Mouse (Mus musculus) B cell, adult 2 months (primary cell): ENCODE data around the gene Apeh.
"Not testable (repeated sequence)": the region's sequence is repeated elsewhere in the genome, so short reads cannot be mapped to it uniquely, and the experiment has no call there.

Source experiments
- DNase-seq, 2 experiments: peaks; one replicate each; pipeline ENCODE4 v3.0.0; 2022

Apeh gene

DNA sequence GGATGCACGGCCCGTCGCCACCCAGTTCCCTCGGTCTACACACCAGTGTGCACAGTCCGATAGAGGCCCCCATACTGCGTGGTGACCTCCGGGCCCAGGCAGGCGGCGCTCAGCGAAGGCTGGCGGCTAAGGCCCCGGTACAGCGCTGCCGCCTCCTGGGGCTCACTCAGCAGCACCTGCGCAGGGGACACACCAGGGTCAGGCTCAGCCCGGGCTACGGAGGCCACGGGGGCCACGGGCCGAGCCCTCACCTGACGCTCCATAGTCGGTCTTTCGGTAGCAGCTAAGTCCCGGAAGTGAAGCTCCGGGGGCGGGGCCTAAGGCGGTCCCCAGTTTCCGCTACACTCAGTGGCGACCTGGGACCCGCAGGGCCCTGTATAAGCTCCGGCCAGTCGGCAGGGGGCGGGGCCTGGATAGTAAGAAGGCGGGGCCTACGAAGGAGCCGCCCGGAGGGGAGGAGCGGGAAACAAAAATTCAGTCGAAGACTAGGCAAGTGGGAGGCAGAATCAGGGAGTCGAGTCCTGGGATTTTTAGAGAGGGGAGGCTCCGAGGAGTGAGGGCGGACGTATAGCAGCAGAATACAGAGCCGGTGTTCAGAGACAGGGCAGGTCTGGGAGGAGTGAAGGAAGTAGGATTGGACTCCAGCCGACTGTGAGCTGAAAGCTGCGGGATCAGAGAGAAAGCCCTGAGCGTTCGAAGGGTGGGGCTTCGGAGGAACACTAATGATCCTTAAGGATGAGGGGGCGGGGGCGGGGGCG, at the start of gene Apeh:
Apeh (minus strand) TSS at position 423 of the 758 bp plus-strand sequence.
- DNase-seq: peak; percentile 98

DNA sequence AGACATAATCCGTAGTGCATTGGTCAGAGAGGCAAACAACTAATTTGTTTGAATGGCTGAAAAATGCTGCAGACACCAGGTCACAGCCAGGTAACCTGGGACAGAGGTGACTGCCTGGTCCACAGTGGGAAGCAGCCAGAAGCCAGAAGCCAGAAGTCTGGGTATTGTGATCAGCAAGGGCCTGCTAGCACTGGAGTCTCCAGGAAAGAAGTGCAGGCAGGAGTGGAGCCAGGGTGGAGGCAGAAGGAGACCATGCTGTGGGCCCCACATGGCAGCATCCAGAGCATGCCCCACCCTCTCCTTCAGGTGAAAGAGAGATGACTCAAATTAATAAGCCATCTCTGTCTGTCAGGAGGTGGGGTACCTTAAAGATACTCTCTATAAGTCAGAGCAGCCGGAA, 49.1 kb upstream of the Apeh start:
- no peak for DNase-seq

GRCm38 (mm10) chr9:108141387-108141786, 47.0 kb upstream of the Apeh start:
- no peak for DNase-seq

DNA sequence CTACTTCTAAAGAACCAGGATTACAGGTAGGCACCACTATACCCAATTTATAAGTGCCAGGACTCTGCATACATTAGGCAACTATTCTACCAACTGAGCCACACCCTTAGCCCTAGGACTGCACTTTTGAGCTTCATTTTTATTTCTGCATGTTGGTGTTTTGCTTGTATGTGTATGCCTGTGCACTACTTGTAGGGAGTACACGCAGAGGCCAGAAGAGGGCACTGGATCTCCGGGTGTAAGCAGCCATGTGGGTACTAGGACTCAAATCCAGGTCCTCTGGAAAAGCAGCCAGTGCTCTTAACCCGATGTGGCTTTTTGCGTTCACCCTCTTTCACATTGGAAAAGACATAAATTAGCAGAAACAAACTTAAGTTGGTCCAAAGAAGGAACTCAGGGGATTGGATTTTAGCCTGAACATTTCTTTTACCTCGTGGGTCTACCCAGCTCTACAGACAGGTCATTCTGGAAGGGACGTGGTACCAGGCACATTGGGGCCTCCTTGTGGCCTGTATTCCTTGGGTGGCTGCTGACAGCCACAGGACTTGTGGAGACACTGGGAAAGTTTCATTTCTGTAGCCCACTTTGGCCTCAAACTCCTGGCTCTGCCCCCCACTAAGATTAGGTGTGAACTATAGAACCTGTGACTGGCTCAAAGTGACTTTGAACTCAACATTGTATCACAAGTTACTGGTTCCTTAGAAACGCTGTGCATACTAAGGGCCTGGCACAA, 45.7 kb upstream of the Apeh start:
- DNase-seq: no peak

- DNase-seq: no peak
These were observed 45.0 kb upstream of the Apeh start for GRCm38 (mm10) chr9:108139169-108139962.

- no peak for DNase-seq
These were observed 43.7 kb upstream of the Apeh start for GRCm38 (mm10) chr9:108138118-108138517.

- DNase-seq: no peak
These were observed 43.1 kb upstream of the Apeh start for GRCm38 (mm10) chr9:108137523-108137922.

DNA sequence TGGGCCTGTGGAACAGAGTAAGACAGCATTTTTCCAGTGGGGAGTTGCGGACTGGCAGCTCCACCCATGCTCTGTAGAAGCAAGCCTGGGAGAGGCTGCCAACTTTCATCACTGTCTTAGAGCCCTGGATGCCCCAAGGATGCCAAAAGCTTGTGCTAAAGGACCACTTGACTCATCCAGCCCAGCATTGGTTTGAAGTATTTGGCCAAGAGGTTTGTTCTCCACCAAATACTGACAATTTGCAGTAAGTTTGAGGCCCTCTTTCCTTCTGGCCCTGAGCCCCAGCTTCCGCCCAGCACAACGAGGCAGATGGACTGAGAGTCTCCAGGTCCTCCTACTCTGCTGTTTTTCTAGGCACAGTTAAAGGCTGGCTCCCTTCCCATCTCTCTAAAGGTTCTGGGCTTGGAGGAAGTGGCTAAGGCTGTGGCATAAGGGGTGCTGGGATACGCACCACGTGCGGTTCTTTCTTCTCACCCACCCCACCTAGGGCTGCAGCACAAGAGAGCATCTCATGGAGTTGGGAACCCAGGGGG, 42.6 kb upstream of the Apeh start:
- no peak for DNase-seq

DNA sequence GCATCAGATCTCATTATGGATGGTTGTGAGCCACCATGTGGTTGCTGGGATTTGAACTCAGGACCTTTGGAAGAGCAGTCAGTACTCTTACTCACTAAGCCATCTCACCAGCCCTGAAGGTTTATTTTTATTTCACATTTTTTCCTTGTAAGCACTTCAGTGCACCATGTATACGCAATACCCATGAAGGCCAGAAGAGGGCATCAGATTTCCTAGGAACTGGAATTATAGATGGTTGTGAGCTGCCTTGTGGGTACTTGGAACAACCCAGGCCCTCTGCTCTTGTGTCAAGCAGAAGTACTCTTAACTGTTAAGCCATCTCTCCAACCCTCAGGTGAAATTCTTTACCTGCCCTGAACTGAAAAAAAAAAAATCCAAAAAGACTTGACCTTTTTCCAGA, 41.8 kb upstream of the Apeh start:
- DNase-seq: peak; percentile 64 to 67

DNA sequence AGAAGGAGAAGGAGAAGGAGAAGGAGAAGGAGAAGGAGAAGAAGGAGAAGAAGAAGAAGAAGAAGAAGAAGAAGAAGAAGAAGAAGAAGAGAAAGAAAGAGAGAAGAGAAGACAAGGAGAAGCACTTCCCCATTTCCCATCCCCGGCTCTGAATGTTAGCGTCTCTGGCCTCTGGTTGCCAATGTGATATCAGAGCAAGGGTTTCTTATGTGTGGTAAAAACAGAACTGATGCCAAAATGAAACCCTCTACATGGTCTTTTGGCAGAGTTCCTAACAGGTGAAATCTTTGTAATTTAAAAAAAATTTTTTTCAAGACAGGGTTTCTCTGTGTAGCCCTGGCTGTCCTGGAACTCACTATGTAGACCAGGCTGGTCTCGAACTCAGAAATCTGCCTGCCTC, 41.3 kb upstream of the Apeh start:
- not testable (repeated sequence) for DNase-seq

GRCm38 (mm10) chr9:108133478-108133877, 39.1 kb upstream of the Apeh start:
- no peak for DNase-seq

DNA sequence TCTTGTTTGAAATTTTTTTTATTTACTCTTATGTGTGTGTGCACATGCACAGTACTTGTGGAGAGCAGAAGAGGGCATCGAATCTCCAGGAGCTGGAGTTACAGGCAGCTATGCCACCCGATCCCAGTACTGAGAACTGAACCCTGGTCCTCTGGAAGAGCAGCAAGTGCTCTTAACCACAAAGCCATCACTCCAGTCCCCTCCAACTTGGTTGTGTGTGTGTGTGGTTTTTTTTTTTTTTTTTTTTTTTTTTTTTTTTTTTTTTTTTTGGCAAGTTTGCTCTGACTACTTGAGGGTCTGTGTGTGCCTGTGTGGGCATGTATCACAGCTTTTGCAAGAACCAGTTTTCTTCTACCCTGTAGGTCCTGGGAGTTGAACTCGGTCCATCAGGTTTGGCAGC, 38.0 kb upstream of the Apeh start:
- DNase-seq: no peak

- DNase-seq: no peak
These were observed 37.1 kb upstream of the Apeh start for GRCm38 (mm10) chr9:108131502-108131901.

DNA sequence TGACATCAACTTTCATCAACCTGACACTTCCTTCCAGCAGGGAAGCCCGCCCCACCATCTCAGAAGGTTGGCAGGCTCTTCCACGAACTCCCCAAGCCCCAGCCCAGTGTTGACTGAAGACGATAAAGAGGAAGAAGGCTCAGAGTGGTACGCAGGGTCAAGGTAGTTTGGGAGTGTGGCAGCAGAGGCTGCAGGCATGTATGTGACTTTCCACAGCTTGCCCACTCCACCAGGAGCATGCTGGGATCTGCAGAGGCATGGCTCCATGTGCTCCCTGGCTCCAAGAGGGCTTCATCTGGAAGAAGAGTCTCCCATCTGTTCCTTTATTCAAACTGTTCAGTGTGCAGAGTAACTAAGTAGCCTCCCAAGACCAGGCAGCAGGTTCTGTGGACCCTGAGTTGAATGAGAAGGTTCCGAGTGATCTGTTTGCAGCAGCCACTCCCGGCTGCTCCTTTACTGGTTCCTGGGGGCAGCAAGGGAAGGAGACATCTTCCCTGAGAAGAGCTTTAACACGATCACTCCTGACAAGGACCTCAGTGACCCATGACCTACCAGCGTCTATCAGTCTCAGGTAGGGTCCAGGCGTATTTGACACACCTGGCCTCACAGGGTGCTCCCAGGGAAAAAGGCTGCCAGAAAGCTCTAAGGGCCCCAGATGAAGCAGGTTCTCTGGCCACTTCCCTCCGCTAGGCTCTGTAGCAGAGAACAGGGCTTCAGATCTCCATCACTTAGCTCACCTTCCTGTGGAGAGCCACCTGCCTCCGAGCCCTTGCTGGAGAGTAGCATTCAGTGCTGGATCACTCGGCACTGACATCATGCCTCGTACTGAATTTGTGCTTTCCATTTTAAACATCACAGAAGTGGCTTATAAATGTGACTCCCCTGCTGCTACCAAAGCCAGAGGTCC, 34.9 kb upstream of the Apeh start:
- no peak for DNase-seq

GRCm38 (mm10) chr9:108128248-108128647, 33.8 kb upstream of the Apeh start:
- no peak for DNase-seq

DNA sequence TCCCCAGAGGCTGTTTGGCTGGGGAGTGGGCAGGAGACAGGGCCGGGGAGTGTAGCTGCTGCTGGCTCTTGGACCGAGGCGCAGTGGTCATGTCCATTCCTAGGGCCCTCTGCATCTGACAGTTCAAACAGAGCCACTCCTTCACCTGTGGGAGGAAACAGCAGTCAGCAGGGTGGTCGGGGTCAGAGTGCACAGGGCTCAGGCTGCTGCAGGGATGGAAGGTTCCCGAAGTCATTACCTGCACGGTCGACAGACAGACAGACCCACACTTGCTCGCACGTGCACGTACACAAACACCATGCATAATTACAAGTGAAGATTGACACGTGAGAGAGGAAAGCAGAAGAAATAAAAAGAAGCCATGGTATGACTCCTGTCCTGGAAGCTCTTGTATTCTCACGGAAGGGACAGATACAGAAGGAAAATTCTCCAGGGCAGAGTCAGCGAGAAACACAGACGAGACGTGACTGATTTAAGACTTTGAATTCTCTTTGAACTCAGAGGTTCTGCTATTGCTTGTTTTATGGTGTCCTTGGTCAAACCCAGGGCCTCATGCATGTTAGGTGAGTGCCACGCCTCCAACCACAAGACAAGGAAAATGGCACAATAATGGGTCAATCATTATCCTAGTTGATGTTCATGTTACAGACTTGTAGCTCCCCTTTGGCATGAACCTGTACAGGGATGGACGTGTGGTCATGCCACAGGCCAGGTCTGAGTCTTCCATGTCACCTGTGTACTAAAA, 32.2 kb upstream of the Apeh start:
- DNase-seq: no peak

DNA sequence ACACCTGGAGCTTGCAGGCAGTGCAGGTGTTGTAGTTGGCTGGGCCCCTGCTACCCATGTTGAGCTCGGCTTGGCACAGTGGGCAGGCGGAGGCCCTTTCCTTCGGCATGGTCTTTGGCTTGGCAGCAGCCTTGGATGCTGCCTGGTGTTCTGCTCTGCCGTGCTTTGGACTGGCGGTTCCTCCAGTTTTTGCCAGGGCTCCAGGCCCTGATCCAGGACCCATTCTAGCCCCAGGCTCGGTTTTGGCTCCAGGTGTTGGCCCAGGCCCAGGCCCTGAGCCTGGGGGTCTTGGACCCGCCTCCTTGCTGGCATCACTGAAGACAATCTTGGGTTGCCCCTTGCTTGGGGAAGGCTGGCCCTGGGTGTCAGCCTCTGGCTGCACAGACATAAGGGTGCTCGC, 31.3 kb upstream of the Apeh start:
- no peak for DNase-seq

DNA sequence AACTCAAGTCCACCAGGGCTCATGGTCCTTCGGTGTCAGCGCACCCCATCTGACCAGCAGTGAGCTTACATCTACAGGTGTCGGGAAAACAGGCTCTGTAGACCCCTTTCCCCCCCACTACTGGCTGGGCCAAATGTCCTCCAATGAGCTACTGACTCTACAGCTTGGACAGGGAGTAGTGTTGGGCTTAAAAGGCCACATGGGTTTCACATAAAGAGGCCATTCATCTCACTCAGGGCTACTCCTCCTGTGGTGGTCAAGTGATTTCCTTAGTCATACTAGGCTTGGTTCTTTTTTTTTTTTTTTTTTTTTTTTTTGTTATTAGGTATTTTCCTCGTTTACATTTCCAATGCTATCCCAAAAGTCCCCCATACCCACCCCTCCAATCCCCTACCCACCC, 29.5 kb upstream of the Apeh start:
- no peak for DNase-seq

DNA sequence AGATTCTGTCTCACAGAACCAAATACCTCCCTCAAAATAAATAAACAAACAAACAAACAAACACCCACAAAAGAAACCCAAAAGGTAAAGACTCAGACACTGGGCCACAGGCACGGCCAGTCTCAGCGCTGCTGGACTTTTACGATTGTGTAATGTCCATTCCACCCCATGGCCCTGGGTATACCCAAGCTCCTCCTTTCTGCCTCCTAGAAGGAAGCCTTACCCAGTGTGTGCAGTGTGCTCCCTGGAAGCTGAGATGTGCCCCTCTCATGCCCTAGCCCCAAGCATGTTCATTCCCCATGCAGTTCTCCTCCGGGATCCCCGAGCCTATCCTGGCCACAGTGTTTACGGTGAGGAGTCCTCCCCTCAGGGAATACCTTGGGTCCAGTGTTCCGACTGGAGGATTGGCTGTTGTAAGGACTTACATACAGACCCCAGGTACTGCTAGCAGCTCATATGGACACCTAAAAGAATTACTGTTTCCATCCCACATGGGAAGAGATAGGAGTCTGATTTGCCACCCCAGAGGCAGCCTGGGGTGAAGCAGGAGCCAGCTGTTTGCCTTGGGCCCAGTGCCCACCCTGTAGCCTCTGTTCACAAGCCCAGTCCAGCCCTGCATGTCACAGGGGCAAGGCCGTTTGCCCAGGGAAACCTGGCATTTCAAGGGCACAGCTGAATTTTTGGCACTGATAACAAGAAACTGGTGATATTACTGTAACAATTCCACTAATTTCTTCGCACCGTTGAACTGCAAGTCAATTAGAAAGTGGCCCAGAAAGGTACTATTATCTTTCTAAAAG, 27.0 kb upstream of the Apeh start:
- DNase-seq: no peak

- DNase-seq: peak; percentile 59 to 71
These were observed 26.3 kb upstream of the Apeh start for GRCm38 (mm10) chr9:108120671-108121070.
